Comparison of ENCODE assay signal across 26 mouse cellular contexts in the genomic region with DNA sequence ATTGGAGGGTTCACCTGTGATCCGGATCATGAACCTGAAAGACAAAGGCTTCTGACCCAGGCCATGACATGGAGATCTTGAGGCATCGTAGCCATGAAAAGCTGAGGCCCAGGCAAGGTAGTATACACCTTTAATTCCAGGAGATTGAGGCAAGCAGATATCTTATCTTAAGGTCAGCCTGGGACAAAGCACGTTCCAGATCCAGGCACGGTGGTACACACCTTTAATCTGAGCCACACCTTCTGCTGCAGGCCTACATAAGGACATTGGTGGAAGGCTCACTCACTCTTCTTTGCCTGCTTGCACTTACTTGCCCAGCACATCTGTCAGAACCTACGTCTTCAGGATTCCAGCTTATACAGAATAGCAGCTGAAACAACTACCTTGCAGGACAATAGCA.
"Had no signal": no experiment of that assay in that cellular context is flagged by ENCODE, and none has a peak within 500 bp of the region (broad histone marks: within the 10 kb centered on the region; RNA-seq: fewer than 3 reads in every experiment).

No protein-coding gene starts in this region.

- ATAC-seq: forebrain, postnatal 0 days; hindbrain, embryonic 16.5 days; inflammation-experienced regulatory T-cells, adult 6 months had no signal

- H3K4me2 ChIP-seq: heart, embryonic 12.5 days; hindbrain, embryonic 12.5 days; hindbrain, embryonic 14.5 days; limb, embryonic 12.5 days; liver, embryonic 11.5 days; liver, embryonic 13.5 days had no signal

- H3K27ac ChIP-seq: gastrocnemius, adult 2 months; heart, embryonic 10.5 days; hindbrain, embryonic 10.5 days; hindbrain, embryonic 12.5 days; hindbrain, embryonic 14.5 days; layer of hippocampus, adult 2 months; left cerebral cortex, adult 2 months; limb, embryonic 10.5 days; limb, embryonic 12.5 days; liver, embryonic 13.5 days had no signal

- DNase-seq: forebrain, postnatal 0 days; gastrocnemius, adult 2 months; gastrocnemius, postnatal 10 days; gastrocnemius, postnatal 25 days; heart, adult 18-20 months; heart, postnatal 10 days; heart, postnatal 4 days; kidney, adult 11 months; kidney, adult 8-10 months; kidney, postnatal 10 days; kidney, postnatal 25 days; kidney, postnatal 4 days; liver; liver, embryonic 13.5 days had no signal

- H3K9me3 ChIP-seq: heart, embryonic 10.5 days; heart, embryonic 12.5 days; hindbrain, embryonic 10.5 days; hindbrain, embryonic 12.5 days; limb, embryonic 10.5 days; limb, embryonic 12.5 days; liver, embryonic 13.5 days had no signal

- H3K36me3 ChIP-seq: heart, embryonic 10.5 days; heart, embryonic 12.5 days; hindbrain, embryonic 10.5 days; hindbrain, embryonic 12.5 days; limb, embryonic 10.5 days; limb, embryonic 12.5 days; liver, embryonic 13.5 days had no signal

- H3K4me3 ChIP-seq: gastrocnemius, adult 2 months; heart, embryonic 10.5 days; heart, embryonic 12.5 days; hindbrain, embryonic 10.5 days; hindbrain, embryonic 12.5 days; layer of hippocampus, adult 2 months; left cerebral cortex, adult 2 months; limb, embryonic 10.5 days; limb, embryonic 12.5 days; liver, embryonic 13.5 days had no signal

- H3K4me1 ChIP-seq: heart, embryonic 10.5 days; heart, embryonic 12.5 days; hindbrain, embryonic 10.5 days; hindbrain, embryonic 12.5 days; limb, embryonic 10.5 days; liver, embryonic 13.5 days had no signal

- H3K9ac ChIP-seq: forebrain, postnatal 0 days; heart, embryonic 12.5 days; hindbrain, embryonic 12.5 days; hindbrain, embryonic 14.5 days; limb, embryonic 12.5 days; liver, embryonic 13.5 days had no signal

- H3K27me3 ChIP-seq: heart, embryonic 12.5 days; hindbrain, embryonic 12.5 days; limb, embryonic 12.5 days; liver, embryonic 13.5 days had no signal
